Mouse (Mus musculus): ENCODE data around the gene Mlkl. TPM values are rescaled to one million over a fixed set of nuclear protein-coding genes. Genes with fewer than 3 reads are reported as not detected.
A peak's percentile ranks its signal among the peaks of the same experiment; 100 is the strongest.

The Mlkl gene
- polyA plus RNA-seq, 1 experiment from 2014 or later, result 1.7 TPM

DNA sequence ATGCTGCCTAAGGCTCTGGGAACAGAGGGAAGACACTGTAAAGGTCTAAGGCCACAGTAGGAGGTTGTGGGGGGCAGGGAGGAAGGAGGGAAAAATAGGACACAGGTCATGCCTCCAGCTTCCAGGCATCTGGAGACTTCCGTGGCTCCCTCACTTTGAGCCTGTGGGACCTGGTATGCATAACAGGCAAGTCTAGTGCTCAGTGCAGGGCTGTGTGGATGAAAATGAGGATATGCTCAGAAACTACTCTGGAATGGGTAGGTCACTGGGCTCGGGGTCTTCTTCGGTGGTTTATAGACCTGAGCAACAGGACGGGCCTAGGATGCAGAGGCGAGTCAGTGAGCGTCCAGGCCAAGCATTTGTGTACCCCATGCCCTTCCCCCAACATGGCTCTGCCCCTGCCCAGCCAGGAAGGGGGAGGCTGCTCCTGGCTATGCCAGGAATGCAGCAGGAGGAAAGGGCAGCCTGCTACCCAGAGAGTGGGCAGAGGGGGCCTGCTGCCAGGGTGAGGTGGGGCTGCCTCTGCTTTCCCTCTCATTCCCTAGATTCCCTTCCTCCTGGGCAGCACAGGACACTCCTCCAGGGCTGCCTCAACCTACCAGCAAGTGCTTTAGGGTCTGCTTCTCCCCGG lies 22.7 kb upstream of the Mlkl start:
- H3K4me3 ChIP-seq (ENCODE audit: low read depth, low read length), result no peak overlapping the region
- no peak overlapping the region for H3K9ac ChIP-seq (ENCODE audit: low read length)
- no peaks in the 10 kb centered on the region for H3K4me1 ChIP-seq (replicated peaks; ENCODE audit: control insufficient read depth, insufficient read depth, low read length)
- no peaks in the 10 kb centered on the region for H3K36me3 ChIP-seq (ENCODE audit: control insufficient read depth, insufficient read depth, low read length)
- ATAC-seq (replicated peaks; ENCODE audit: low FRiP score, low TSS enrichment, low read depth), result no peak
- no peak for DNase-seq (ENCODE audit: low spot score)
- no peak overlapping the region for H3K27ac ChIP-seq (ENCODE audit: low read depth)
- H3K9me3 ChIP-seq (ENCODE audit: control insufficient read depth, low read length), result no peaks in the 10 kb centered on the region
- WGBS, result 51% methylated on average over 7 of the region's 7 CpGs
- H3K4me2 ChIP-seq (ENCODE audit: low read length), result no peak overlapping the region
- H3K27me3 ChIP-seq (replicated peaks; ENCODE audit: control insufficient read depth, insufficient read depth, low read length), result no peaks in the 10 kb centered on the region

DNA sequence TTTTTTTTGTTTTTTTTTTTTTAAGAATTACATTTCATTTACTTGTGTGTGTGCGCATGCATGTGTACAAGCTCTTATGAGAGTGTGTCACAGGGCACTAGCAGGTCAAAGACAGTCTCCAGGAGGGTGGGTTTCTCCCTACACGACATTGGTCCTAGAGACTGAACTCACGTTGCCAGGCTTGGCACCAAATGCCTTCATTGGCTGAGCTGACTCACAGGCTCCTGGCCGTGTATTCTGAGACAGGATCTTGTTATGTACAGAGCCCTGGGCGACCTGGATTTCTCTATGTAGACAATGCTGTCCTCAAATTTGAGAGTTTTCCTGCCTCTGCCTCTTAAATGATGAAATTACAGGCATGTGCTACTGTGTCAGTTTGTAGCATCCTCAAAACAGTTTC lies 22.0 kb upstream of the Mlkl start:
- no peak for ATAC-seq (replicated peaks; ENCODE audit: low FRiP score, low TSS enrichment, low read depth)
- H3K27me3 ChIP-seq (replicated peaks; ENCODE audit: control insufficient read depth, insufficient read depth, low read length), result no peaks in the 10 kb centered on the region

DNA sequence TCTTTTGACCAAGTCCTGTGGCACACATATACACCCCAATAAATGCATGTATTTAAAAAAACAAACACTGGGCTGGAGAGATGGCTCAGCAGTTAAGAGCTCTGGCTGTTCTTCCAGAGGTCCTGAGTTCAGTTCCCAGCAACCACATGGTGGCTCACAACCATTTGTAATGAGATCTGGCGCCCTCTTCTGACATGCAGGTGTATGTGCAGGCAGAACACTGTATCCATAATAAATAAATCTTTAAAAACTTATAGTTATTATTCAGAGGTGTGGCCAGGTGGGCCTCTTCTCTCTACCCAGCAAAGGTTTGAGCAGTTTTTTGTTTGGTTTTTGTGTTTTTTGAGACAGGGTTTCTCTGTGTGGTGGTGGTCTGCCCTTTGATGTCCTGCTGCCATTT lies 20.9 kb upstream of the Mlkl start:
- Histone ChIP-seq H3K9ac (ENCODE audit: low read length) (no peak overlapping the region), H3K36me3 (ENCODE audit: control insufficient read depth, insufficient read depth, low read length) (no peaks in the 10 kb centered on the region), H3K27me3 (replicated peaks; ENCODE audit: control insufficient read depth, insufficient read depth, low read length) (no peaks in the 10 kb centered on the region), H3K4me2 (ENCODE audit: low read length) (no peak overlapping the region), H3K4me1 (replicated peaks; ENCODE audit: control insufficient read depth, insufficient read depth, low read length) (no peaks in the 10 kb centered on the region), H3K27ac (ENCODE audit: low read depth) (no peak overlapping the region), H3K4me3 (ENCODE audit: low read depth, low read length) (no peak overlapping the region), H3K9me3 (ENCODE audit: control insufficient read depth, low read length) (no peaks in the 10 kb centered on the region)
- 48% methylated on average over 1 of the region's 1 CpGs for WGBS
- DNase-seq (ENCODE audit: low spot score) (no peak), ATAC-seq (replicated peaks; ENCODE audit: low FRiP score, low TSS enrichment, low read depth) (no peak)

More for the DNA sequence above, 22.0 kb upstream of the Mlkl start:
- no peaks in the 10 kb centered on the region for H3K36me3 ChIP-seq (ENCODE audit: control insufficient read depth, insufficient read depth, low read length)
- no peak overlapping the region for H3K4me2 ChIP-seq (ENCODE audit: low read length)
- no peaks in the 10 kb centered on the region for H3K4me1 ChIP-seq (replicated peaks; ENCODE audit: control insufficient read depth, insufficient read depth, low read length)
- no peak overlapping the region for H3K9ac ChIP-seq (ENCODE audit: low read length)
- no peak for DNase-seq (ENCODE audit: low spot score)
- H3K4me3 ChIP-seq (ENCODE audit: low read depth, low read length), result no peak overlapping the region
- no peaks in the 10 kb centered on the region for H3K9me3 ChIP-seq (ENCODE audit: control insufficient read depth, low read length)
- 75% methylated on average over 5 of the region's 5 CpGs for WGBS
- H3K27ac ChIP-seq (ENCODE audit: low read depth), result no peak overlapping the region

DNA sequence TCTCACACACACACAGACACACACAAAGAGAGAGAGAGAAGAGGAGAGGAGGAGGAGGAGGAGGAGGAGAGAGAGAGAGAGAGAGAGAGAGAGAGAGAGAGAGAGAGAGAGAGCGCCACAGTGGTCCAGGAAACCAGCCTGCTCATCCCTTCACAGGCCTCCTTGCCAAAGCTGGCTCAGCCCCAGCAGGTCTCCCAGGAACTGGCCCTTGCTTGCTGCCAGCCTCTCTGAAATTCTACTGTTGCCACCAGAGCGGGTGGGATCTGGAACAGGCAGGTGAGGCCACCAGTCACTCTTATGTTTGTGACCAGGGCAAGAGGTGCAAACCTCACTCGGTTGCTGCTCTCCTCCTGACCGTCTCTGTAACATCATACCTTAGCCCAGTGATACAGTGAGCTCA lies 19.5 kb upstream of the Mlkl start:
- no peak overlapping the region for H3K9ac ChIP-seq (ENCODE audit: low read length)
- no peaks in the 10 kb centered on the region for H3K4me1 ChIP-seq (replicated peaks; ENCODE audit: control insufficient read depth, insufficient read depth, low read length)
- no peak overlapping the region for H3K4me2 ChIP-seq (ENCODE audit: low read length)
- H3K9me3 ChIP-seq (ENCODE audit: control insufficient read depth, low read length), result no peaks in the 10 kb centered on the region
- H3K36me3 ChIP-seq (ENCODE audit: control insufficient read depth, insufficient read depth, low read length), result no peaks in the 10 kb centered on the region
- 85% methylated on average over 4 of the region's 4 CpGs for WGBS
- no peak overlapping the region for H3K27ac ChIP-seq (ENCODE audit: low read depth)
- no peak overlapping the region for H3K4me3 ChIP-seq (ENCODE audit: low read depth, low read length)
- no peak for ATAC-seq (replicated peaks; ENCODE audit: low FRiP score, low TSS enrichment, low read depth)
- no peak for DNase-seq (ENCODE audit: low spot score)
- no peaks in the 10 kb centered on the region for H3K27me3 ChIP-seq (replicated peaks; ENCODE audit: control insufficient read depth, insufficient read depth, low read length)

DNA sequence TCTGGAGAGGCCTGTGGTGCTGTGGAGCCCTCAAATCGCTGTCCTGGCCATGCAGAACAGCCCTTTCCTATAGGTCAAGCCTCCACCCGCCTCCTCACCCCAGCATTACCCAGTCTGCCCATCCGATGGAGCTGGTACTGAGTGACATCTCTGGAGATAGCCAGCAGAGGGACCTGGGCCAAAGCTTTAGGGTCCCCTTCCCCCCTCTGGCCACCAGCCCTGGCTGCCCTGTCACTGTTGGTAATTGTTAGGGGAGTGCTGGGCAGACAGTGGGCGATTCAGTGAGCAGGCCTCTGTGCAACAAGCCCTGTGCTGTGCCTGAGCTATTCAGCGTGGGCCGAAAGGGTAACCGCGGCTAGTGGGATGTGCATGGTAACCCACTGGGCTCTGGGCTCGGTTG lies 15.5 kb upstream of the Mlkl start:
- no peaks in the 10 kb centered on the region for H3K36me3 ChIP-seq (ENCODE audit: control insufficient read depth, insufficient read depth, low read length)
- H3K9ac ChIP-seq (ENCODE audit: low read length), result no peak overlapping the region
- H3K27me3 ChIP-seq (replicated peaks; ENCODE audit: control insufficient read depth, insufficient read depth, low read length), result no peaks in the 10 kb centered on the region
- ATAC-seq (replicated peaks; ENCODE audit: low FRiP score, low TSS enrichment, low read depth) (no peak), DNase-seq (ENCODE audit: low spot score) (no peak)
- no peak overlapping the region for H3K4me3 ChIP-seq (ENCODE audit: low read depth, low read length)
- no peaks in the 10 kb centered on the region for H3K4me1 ChIP-seq (replicated peaks; ENCODE audit: control insufficient read depth, insufficient read depth, low read length)
- H3K27ac ChIP-seq (ENCODE audit: low read depth), result no peak overlapping the region
- 85% methylated on average over 9 of the region's 9 CpGs for WGBS
- H3K4me2 ChIP-seq (ENCODE audit: low read length), result no peak overlapping the region
- no peaks in the 10 kb centered on the region for H3K9me3 ChIP-seq (ENCODE audit: control insufficient read depth, low read length)

DNA sequence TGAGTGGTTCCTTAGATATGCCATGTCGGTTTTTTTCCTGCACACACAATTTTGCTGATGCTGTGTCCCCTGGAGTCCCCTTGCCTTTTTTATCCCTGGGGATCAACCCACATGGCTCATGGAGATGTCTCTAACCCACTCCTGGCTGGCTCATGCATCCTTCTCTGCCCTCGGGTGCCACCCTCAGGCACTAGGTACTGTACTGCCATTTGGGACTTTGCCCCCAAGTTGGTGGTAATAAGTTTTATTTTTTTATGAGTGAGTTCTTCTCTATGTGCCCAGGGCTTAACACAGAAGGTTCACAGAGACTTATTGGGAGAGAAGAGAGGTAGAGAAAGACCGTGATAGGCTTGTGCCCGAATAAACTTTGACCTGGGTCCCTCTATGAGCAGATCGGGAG lies 14.3 kb upstream of the Mlkl start:
- WGBS, result 87% methylated on average over 5 of the region's 5 CpGs
- Histone ChIP-seq H3K4me3 (ENCODE audit: low read depth, low read length) (no peak overlapping the region), H3K27me3 (replicated peaks; ENCODE audit: control insufficient read depth, insufficient read depth, low read length) (no peaks in the 10 kb centered on the region), H3K27ac (ENCODE audit: low read depth) (no peak overlapping the region), H3K4me1 (replicated peaks; ENCODE audit: control insufficient read depth, insufficient read depth, low read length) (no peaks in the 10 kb centered on the region), H3K4me2 (ENCODE audit: low read length) (no peak overlapping the region), H3K9me3 (ENCODE audit: control insufficient read depth, low read length) (no peaks in the 10 kb centered on the region), H3K9ac (ENCODE audit: low read length) (no peak overlapping the region), H3K36me3 (ENCODE audit: control insufficient read depth, insufficient read depth, low read length) (no peaks in the 10 kb centered on the region)
- ATAC-seq (replicated peaks; ENCODE audit: low FRiP score, low TSS enrichment, low read depth) (no peak), DNase-seq (ENCODE audit: low spot score) (no peak)

DNA sequence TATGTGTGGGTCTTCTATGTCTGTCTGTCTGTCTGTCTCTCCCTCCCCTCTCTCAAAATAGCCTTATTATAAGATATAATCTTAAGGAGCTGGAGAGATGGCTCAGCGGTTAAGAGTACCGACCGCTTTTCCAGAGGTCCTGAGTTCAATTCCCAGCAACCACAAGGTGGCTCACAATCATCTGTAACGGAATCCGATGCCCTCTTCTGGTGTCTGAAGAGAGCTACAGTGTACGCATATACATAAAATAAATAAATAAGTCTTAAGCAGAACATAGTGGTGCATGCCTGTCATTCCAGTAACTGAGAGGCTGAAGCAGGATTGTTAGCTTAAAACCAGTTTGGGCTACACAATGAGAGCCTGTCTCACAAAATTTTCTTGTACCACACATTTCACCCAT lies 12.6 kb upstream of the Mlkl start:
- H3K27ac ChIP-seq (ENCODE audit: low read depth), result no peak overlapping the region
- 83% methylated on average over 6 of the region's 6 CpGs for WGBS
- H3K4me3 ChIP-seq (ENCODE audit: low read depth, low read length), result no peak overlapping the region
- ATAC-seq (replicated peaks; ENCODE audit: low FRiP score, low TSS enrichment, low read depth), result no peak
- no peak for DNase-seq (ENCODE audit: low spot score)
- H3K4me2 ChIP-seq (ENCODE audit: low read length), result no peak overlapping the region
- no peak overlapping the region for H3K9ac ChIP-seq (ENCODE audit: low read length)
- no peaks in the 10 kb centered on the region for H3K9me3 ChIP-seq (ENCODE audit: control insufficient read depth, low read length)
- no peaks in the 10 kb centered on the region for H3K27me3 ChIP-seq (replicated peaks; ENCODE audit: control insufficient read depth, insufficient read depth, low read length)
- H3K36me3 ChIP-seq (ENCODE audit: control insufficient read depth, insufficient read depth, low read length), result no peaks in the 10 kb centered on the region
- H3K4me1 ChIP-seq (replicated peaks; ENCODE audit: control insufficient read depth, insufficient read depth, low read length), result no peaks in the 10 kb centered on the region

DNA sequence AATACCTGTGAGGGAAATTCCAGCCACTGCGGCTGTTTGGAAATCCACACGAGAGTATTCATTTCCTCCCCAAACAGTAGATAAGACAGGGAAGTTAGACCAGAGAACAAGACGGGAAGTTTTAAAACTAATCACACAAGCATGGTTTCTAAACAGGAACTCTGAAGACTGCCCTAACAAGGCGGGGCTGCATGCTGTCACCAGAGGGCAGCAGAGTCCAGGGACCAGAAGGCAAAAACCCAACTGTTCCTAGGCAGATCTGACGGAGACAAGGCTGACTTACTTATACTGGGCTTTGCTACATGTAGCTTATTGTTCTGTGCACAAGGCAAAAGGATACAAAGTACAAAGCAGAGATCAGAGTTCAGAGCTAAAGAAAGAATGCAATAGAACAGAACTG lies 5.2 kb upstream of the Mlkl start:
- H3K27me3 ChIP-seq (replicated peaks; ENCODE audit: control insufficient read depth, insufficient read depth, low read length), result no peaks in the 10 kb centered on the region; the same call in 1 of the 2 replicates
- WGBS, result 8% methylated on average over 5 of the region's 5 CpGs
- H3K9ac ChIP-seq (ENCODE audit: low read length), result no peak overlapping the region
- ATAC-seq (replicated peaks; ENCODE audit: low FRiP score, low TSS enrichment, low read depth) (no peak; the same call in 1 of the 2 replicates), DNase-seq (ENCODE audit: low spot score) (peak; percentile 90)
- H3K9me3 ChIP-seq (ENCODE audit: control insufficient read depth, low read length), result no peaks in the 10 kb centered on the region
- no peak overlapping the region for H3K4me2 ChIP-seq (ENCODE audit: low read length)
- no peak overlapping the region for H3K4me3 ChIP-seq (ENCODE audit: low read depth, low read length)
- no peak overlapping the region for H3K27ac ChIP-seq (ENCODE audit: low read depth)
- 0 out of 2 replicates have a peak, but pooled peaks cover 3% of the 10 kb centered on the region for H3K4me1 ChIP-seq (replicated peaks; ENCODE audit: control insufficient read depth, insufficient read depth, low read length)
- H3K36me3 ChIP-seq (ENCODE audit: control insufficient read depth, insufficient read depth, low read length), result no peaks in the 10 kb centered on the region

DNA sequence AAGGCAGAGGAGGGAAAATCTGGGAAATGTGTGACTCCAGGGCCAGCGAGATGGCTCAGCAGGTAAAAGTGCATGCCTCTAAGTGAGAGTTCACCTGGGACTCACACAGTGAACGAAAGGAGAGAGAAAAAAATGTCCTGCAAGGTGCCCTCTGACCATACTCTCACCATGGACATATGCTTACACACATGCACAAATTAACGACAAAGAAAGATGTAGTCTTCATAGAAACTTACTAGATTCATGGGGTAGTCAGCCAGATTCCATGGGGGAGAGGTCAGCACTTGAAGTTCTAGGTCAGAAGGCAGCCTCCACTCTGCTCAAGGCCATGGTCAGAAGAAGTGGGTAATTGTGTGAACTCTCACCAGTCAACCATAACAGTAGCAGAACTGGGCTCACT lies 2.2 kb upstream of the Mlkl start:
- DNase-seq (ENCODE audit: low spot score), result no peak
- WGBS, result 77% methylated on average over 3 of the region's 3 CpGs
- Histone ChIP-seq H3K9ac (ENCODE audit: low read length) (no peak overlapping the region), H3K4me1 (replicated peaks; ENCODE audit: control insufficient read depth, insufficient read depth, low read length) (0 out of 2 replicates have a peak, but pooled peaks cover 5% of the 10 kb centered on the region), H3K9me3 (ENCODE audit: control insufficient read depth, low read length) (no peaks in the 10 kb centered on the region), H3K27ac (ENCODE audit: low read depth) (no peak overlapping the region), H3K4me2 (ENCODE audit: low read length) (no peak overlapping the region), H3K4me3 (ENCODE audit: low read depth, low read length) (no peak overlapping the region), H3K27me3 (replicated peaks; ENCODE audit: control insufficient read depth, insufficient read depth, low read length) (peaks cover 8% of the 10 kb centered on the region; the same call in 1 of the 2 replicates), H3K36me3 (ENCODE audit: control insufficient read depth, insufficient read depth, low read length) (no peaks in the 10 kb centered on the region)
- ATAC-seq (replicated peaks; ENCODE audit: low FRiP score, low TSS enrichment, low read depth), result no peak

Data from intestine, embryonic 14.5 days (tissue).